Mouse (Mus musculus) heart, adult 10 weeks (tissue): ENCODE data around the gene Olfr1168. TPM values are rescaled to one million over a fixed set of nuclear protein-coding genes. Genes with fewer than 3 reads are reported as not detected.

ENCODE experiments used
- polyA plus RNA-seq: library from polyadenylated mRNA; stranded (reverse); fragments of 350-450 nt; fragmentation: Illumina TruSeq; extraction: RNeasy Lipid Tissue Mini Kit (QIAGEN cat#74804); gene quantifications from one replicate; pipeline ENCODE4 v1.2.3, GENCODE M21; 2014; ENCODE audit warnings: low read depth, low replicate concordance

The Olfr1168 gene
- not detected for polyA plus RNA-seq

GRCm38 (mm10) chr2:88181580-88181979 is at the start of gene Olfr1168:
Gene Olfr1168 (plus strand): TSS chr2:88181880.

GRCm38 (mm10) chr2:88155093-88155492 is 26.6 kb upstream of the Olfr1168 start, which contains the start of gene Olfr1167:
Gene Olfr1167 (minus strand): TSS chr2:88155193.

GRCm38 (mm10) chr2:88228234-88228633 is 46.6 kb downstream of the Olfr1168 start, which contains the start of gene Olfr1170:
Gene Olfr1170 (minus strand): TSS chr2:88228334.

Other genes with a start within 250 kb of the Olfr1168 start
- gene Olfr1155, start 236.7 kb upstream of the Olfr1168 start, polyA plus RNA-seq = not detected
- not detected for gene Olfr1156, start 228.8 kb upstream of the Olfr1168 start, polyA plus RNA-seq
- gene Olfr1157, start 213.6 kb upstream of the Olfr1168 start, polyA plus RNA-seq = not detected
- not detected for gene Olfr74, start 207.2 kb upstream of the Olfr1168 start, polyA plus RNA-seq
- not detected for gene Olfr1158, start 191.8 kb upstream of the Olfr1168 start, polyA plus RNA-seq
- gene Olfr1160, start 173.6 kb upstream of the Olfr1168 start, polyA plus RNA-seq = not detected
- gene Olfr1161, start 159.1 kb upstream of the Olfr1168 start, polyA plus RNA-seq = not detected
- not detected for gene Olfr73, start 144.2 kb upstream of the Olfr1168 start, polyA plus RNA-seq
- gene Olfr1162, start 130.8 kb upstream of the Olfr1168 start, polyA plus RNA-seq = not detected
- not detected for gene Olfr1163, start 110.0 kb upstream of the Olfr1168 start, polyA plus RNA-seq
- not detected for gene Olfr1164, start 87.9 kb upstream of the Olfr1168 start, polyA plus RNA-seq
- gene Olfr1166, start 53.6 kb upstream of the Olfr1168 start, polyA plus RNA-seq = not detected
- not detected for gene Olfr1167, start 26.7 kb upstream of the Olfr1168 start, polyA plus RNA-seq
- not detected for gene Olfr1170, start 46.5 kb downstream of the Olfr1168 start, polyA plus RNA-seq
- gene Olfr1173, start 98.0 kb downstream of the Olfr1168 start, polyA plus RNA-seq = not detected
- not detected for gene Olfr1174-ps, start 133.3 kb downstream of the Olfr1168 start, polyA plus RNA-seq
- not detected for gene Olfr1175-ps, start 145.3 kb downstream of the Olfr1168 start, polyA plus RNA-seq
- not detected for gene Olfr1176, start 154.8 kb downstream of the Olfr1168 start, polyA plus RNA-seq
- gene Olfr1177-ps, start 164.6 kb downstream of the Olfr1168 start, polyA plus RNA-seq = not detected
- gene Olfr1178, start 205.2 kb downstream of the Olfr1168 start, polyA plus RNA-seq = not detected
- not detected for gene Olfr1179, start 224.6 kb downstream of the Olfr1168 start, polyA plus RNA-seq
- gene Olfr1180, start 237.3 kb downstream of the Olfr1168 start, polyA plus RNA-seq = not detected
- not detected for gene Olfr1181, start 244.3 kb downstream of the Olfr1168 start, polyA plus RNA-seq